Mouse (Mus musculus) left cerebral cortex, adult 8-10 months (tissue): Measurements from ENCODE around the gene Cst12. TPM values are rescaled to one million over a fixed set of nuclear protein-coding genes. Genes with fewer than 3 reads are reported as not detected.
A peak's percentile ranks its signal among the peaks of the same experiment; 100 is the strongest.
"Not testable (repeated sequence)": the region's sequence is repeated elsewhere in the genome, so short reads cannot be mapped to it uniquely, and the experiment has no call there.

Source experiments
- DNase-seq, 2 experiments: peaks; one replicate each; pipeline ENCODE4 v3.0.0; 2022; ENCODE audit warnings: low spot score in 2 of 2
- total RNA-seq, 4 experiments: library from RNA; stranded (reverse); gene quantifications; 2 replicates each; pipeline ENCODE4 v1.2.4; 2022

Gene Cst12
- total RNA-seq: 1 to 10 TPM; 4.9 to 9.9 (median 7.6) TPM

DNA sequence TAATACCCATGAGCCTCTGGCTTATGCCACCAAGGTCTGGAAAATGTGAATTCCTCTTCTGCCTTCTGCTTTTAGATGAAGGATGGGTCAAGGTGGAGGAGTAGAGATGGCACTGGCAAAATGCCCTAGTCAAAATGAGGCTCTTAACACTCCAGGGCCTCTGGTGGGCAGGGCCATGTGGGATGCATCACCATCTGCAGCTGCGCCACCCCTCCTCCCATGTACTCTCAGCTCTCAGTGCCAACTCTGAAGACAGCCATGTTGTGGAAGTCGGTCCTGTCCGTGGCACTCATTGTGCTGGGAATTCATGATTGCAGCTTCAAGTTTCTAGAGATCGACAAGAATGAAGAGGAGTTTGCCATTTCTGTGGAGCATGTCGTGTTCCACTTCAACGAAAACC is at the start of gene Cst12:
Gene Cst12, plus strand, starts transcription at position 220 of the 400 bp plus-strand sequence.
- DNase-seq: no peak

DNA sequence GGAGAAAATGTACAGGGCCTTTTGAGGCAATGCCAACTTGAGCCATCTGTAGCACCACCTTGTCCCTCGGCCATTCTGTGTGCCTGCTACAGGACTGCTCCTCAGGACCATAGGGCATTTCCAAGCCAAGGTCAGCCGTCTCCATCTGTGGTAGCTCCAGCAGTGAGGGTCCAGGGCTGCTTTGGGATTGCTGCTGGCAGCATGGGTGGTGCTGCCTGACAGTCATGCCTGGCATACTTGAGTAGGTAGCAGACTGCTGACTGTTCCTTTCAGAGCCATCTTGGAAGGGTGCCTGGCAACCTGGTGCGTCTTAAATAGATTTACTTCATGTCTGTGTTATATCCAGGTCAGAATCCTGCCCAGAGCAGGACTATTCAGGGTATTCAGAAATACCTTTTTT is 46.2 kb upstream of the Cst12 start:
- peak in 1 of 2 experiments; percentile 77 for DNase-seq

DNA sequence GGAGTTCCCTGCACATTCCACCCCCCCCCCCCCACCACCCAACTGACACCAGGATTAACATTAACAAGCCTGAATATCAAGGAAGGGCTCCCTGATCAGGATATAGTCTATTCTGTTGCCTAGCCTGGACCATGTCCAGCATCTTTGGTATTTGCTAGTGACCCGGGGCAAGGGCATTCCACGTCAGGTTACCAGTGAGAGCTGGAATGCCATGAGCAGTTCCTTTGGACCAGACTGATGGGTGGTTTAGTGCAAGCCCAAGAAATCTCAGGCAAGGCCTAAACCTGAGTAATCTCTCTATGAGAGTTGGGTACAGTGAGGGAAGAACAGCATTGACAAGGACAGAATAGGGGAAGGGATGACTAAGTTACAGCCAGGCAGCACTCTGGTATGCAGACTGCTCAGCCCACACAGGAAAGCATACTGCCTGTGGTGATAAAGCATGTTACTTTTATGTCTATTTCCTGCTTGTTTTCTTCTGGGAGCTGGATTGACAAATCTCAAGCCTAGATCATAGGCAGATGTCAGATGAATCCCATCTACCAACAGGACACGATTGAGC is 45.2 kb upstream of the Cst12 start:
- no peak for DNase-seq

DNA sequence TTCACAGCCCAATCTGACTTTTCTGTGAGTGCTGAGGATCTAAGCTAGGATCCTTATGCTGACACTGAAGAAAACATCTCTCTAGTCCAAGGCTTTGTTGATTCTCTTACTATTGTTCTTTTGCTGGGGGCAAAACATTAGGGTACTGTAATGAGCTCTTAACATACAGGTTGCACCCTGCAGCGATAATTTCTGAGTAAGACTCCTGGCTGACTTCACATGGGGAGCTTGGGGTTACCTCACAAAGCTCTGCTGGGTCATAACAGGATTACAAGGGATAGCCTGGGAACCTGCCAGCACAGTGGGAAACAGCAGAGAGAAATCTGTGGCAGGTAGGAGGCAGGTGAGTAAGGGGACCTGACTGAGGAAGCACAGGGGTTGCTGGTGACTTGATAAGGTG is 39.1 kb upstream of the Cst12 start, which contains the start of gene Cstl1:
Gene Cstl1, plus strand, starts transcription at position 301 of the 400 bp plus-strand sequence.
- DNase-seq: no peak

DNA sequence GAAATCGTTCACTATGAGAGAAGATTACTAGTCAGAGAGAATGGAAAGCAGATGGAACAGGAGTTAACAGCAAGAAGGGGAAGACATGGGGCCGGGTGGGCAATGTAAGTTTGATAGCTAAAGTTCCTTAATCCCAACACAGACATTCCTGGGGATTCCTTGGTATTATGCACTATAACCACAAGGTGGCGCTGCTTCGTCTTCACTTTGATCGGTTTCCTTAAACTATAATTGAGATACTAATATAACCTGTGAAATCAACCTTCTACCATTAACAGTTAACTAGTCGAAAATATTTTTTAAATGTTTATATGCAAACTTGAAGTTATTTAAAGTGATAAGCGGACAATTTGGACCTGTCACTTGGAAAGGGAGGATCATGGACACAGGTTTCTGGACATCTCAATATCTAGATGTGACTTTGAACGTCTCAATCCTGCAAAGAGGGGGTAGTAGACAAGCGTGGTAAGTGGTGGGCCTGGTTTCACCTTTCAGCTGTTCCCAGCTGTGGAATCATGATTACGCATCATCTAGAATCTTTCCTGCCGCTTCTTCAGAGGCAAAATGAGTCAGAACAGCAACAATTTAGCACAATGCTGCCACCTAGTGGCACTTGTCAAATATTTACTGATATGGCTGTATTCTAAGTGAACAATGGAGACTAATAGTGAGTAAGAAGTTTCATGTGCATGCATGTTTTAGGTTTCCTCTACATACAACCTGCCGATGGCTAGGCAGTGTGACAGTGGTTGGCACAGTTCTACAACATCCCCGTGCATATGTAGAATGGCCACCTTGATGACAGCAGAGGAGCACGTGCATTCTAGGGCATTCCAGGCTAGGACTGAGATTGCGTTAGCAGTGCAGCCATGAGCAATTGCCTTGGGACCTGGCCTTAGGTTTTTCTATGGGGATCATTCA is 37.0 kb upstream of the Cst12 start:
- DNase-seq: peak; percentile 45 to 51

DNA sequence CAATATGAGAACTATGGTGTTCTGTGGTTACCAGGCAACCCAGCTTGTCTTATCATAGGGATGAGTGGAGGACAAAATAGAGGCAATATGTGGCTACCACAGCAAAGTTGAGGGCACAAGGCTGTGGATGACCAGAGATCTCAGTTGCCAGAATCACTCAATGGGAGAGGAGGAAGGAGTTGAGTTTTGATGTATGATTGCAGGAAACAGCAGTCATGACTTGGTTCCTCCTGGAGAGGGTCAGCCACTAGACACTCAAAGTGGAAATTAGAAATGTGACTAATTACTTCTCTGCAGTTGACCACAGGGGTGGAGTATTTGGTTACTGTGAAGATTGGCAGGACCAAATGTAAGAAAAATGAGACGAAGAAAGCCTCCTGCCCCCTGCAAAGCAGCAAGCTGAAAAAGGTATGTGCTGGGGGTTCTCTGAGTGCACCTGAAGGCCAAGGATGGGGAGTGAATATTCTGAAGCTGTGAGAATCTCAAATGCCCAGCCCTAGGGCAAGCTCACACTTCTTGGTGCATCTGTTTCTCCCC is 34.8 kb upstream of the Cst12 start:
- no peak for DNase-seq

DNA sequence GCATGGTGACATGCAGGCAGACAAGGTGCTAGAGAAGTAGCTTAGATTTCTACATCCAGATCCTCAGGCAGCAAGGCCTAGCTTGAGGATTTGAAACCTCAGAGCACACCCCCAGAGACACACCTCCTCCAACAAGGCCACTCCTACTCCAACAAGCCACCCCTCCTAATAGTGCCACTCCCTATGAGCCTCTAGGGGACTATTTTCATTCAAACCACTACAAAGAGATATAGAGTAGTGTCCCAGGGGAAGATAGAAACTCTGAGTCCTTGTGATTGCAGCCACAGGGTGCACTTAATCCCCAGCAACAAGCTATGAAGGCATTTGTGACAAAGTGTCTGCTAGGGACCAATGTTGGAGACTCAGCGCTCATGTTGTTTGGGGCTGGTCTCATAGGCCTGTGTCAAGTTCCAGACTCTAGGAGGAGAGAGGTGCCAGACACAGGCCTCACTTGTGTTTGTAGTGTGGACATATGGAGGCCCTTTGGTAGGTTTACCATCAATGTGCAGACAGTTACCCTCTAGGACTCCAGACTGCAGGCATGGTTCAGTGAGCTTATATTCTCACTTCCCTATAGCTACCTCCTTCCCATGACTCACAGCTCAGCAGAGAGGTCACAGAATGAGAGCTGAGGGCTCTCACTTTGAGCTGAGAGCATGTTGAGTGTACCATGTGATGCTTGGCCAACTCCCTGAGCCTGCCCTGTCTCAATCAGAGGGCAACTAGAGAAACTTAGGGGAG is 25.3 kb upstream of the Cst12 start:
- DNase-seq: no peak

DNA sequence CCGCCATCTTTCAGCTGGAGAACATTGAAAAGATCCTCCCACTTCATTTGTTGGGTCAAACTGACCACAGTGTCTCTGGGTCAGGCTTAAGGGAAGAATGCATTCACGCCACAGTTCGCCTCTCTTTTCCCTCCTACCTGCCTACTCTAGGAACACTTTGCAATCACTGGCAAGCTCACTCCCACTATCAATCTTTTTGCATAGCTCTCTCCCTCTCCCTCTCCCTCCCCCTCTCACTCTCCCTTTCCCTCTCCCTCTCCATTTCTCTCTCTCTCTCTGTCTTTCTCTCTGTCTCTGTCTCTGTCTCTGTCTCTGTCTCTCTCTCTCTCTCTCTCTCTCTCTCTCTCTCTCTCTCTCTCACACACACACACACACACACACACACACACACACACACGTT is 17.8 kb upstream of the Cst12 start, which contains the start of gene Cst11:
Gene Cst11, minus strand, starts transcription at position 101 of the 400 bp plus-strand sequence.
- not testable (repeated sequence) for DNase-seq

DNA sequence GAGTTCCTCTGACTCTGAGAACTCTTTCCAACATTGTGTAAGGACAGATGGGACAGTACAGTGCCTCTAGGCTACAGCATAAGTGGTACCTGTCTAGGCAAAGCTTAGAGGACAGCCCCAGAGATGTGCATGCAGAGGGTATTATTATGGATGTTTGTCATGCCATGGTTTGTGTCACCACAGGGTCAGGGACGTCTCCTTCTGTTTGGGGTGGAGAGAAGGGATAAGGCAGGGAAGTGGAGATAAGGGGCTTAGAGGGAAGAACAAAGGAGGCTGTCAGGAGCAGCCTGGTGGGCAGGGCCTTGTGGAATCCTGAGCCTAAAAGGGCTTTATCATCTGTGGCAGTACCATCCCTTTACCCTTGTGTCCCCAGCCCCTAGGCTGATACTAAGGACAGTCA is 7.5 kb upstream of the Cst12 start, which contains the start of gene 8030411F24Rik:
Gene 8030411F24Rik, plus strand, starts transcription at position 301 of the 400 bp plus-strand sequence.
- DNase-seq: no peak

DNA sequence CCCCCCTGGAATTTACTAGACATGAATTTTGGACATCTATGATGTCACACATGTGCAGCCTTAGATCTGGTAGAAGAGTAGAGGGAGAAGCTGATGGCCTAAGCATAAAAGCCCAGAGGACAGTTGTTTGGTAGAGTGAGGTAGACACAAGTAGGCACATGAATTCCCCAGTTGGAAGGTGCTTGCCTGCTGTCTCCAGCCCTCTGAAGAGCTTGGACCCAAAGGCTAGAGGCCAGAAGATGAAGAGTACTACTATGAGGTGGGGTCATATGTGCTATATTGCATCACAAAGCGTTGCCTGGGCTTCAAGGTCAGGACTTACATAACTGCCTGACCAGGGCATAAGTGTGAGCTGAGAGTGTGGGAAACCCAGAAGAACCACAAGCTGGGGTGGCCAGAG is 9.3 kb downstream of the Cst12 start, which contains the start of gene Cst8:
Gene Cst8, plus strand, starts transcription at position 301 of the 400 bp plus-strand sequence.
- DNase-seq: no peak

DNA sequence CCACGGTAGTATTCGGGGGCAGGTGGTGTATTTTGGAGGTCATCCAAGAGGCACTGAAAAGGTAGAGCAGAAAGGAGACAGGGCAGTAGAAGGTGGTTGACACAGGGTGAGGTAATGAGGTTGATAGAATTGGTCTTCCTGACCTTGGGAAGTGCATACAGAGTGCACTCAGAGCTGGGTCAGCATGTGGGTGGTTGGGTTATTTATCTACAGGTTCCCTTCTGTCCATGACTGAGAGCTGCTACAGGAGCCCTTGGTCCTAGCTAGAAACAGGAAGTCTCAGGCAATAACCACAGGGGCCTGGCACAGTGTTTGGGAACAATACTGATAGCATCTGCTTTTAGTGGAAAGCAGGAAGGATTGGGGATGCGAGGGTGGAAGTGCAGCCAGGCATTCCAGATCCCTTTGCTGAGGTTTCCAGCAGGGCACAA is 12.3 kb downstream of the Cst12 start:
- DNase-seq: no peak

DNA sequence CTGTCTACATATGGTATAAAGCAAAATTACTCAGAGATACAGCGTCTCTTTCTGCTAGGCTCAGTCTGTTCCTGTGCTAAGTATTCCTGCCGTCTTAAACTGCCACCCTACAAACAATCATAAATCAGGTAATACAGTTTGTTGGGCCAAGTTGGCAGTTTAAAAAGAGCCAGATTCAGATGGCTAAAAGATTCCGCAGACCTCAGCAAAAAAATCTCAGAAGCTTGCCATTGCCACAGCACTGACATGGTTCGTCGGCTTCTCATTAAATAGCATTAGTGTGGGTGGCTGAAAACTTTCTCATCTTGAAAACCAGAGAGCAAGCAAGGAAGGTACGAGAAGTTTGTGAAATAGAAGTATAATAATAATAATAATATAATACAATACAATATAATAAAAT is 17.5 kb downstream of the Cst12 start:
- no peak for DNase-seq

DNA sequence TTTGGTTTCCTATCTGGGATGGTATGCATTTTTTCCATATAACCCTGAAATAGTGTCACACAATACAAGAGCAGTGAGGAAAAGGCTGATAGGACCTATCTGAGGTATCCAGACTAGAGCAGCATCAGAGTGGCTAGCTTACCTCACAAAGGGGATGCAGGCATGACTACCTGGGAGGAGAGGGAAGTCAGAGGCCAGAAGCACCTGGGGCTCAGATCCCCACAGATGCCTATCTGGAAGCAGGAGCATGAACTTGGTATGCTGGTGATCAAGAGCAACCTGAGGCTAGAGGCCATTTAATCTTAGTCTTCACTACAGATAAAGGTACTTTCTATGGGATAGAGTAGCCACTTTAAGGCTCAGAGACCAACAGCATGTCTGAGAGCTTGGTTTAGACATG is 30.7 kb downstream of the Cst12 start, which contains the start of gene Cst13:
Gene Cst13, plus strand, starts transcription at position 173 of the 400 bp plus-strand sequence.
- no peak for DNase-seq

DNA sequence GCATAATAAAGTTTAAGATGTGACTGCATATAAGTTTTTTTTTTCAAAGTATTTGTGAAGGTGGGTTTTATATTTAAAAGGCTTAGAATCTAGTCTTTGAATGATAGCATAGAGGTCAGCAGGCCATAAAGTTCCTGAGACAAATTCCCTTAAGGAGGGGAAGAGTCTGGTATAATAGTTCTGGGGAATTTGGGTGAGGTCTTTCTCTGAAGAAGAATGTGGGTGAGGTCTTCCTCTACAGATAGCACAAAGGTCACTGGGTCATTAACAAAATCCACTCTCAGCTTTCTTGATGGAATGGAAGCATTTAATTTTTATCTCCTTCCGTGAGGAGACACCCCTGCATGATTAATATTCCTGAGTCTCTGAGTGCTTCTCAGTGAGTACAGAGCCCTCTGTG is 36.8 kb downstream of the Cst12 start:
- no peak for DNase-seq

DNA sequence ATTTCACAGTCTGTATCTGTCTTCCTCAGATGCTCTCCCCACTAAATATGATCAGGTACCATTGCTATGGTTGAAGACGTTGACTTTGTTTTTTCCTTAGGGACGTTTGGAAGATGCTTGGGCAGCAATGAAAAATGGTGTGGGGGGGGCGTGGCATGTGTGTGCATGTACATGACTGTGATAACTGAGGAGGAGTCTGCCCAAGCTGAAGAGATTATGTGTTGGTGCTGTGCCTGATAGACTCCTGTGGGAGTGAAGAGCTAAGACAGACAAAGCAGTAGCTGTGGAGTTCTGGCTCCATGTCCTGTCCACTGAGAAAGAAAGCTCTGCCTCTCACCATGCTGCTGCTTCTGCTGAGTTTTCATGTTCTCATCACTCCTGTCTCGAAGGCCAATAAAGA is 45.8 kb downstream of the Cst12 start, which contains the start of gene Cst9:
Gene Cst9, plus strand, starts transcription at position 236 of the 400 bp plus-strand sequence.
- no peak for DNase-seq

DNA sequence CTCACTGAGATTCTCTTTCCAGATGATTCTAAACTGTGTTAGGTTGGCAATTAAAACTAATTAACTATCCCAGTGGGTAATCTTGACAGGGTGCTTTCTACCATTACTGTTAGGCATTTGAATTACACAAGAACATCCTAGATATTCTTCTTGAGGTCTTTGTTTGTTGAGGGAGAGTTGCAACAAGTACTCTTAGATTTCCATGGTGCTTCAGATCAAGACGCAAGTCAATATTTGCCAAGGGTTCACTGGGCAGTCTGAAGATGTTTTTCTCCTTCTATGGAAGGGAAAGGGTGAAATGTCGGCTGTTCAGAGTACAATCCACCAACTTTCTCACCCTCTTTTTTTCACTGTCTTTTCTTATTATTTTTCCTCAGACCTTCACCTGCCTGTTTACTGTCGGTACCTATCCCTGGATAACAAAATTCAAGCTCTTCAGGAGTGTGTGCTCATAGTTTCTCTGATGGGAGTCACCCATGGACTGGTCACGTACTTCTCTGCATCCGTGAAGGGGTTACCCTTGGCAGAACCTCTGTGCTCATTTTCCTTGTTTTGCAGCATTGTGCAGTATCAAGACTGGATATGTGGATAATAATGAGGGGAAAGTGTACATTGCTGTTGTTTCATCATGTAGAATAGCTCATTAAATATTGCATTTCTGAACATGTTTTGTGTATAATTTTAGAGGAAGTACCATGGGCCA is 49.1 kb downstream of the Cst12 start:
- no peak for DNase-seq

DNA sequence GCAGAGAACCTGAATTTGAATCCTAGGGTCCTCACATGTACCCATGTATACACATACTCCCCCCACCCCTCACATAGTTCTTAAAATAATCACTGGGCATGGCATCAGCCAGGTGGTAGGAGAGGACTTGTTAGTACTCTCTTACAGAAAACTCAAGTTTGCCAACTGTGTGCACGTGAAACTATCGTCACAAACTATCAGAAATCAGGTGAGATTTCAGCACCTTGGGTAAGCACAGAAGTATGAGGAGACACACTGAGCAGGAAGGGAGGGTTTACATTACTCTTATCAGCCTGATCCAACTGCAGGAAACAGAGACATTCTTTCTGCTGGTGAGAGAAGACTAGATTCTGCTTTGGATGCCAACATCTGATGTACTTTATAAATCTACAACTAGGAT is 50.1 kb downstream of the Cst12 start:
- DNase-seq: no peak
